Mouse (Mus musculus) bone marrow, adult 2 months (tissue): ENCODE measurements around the gene Zfp335. TPM values are rescaled to one million over a fixed set of nuclear protein-coding genes. Genes with fewer than 3 reads are reported as not detected.

Experiments used
- H3K27ac ChIP-seq: fragments of 200-500 bp; 2 replicates; pipeline ENCODE4 v1.5.1; 2012; ENCODE audit warnings: low read depth, mild to moderate bottlenecking, control low read depth, inconsistent platforms, low read length; ENCODE audit not compliant: control insufficient read depth, poor library complexity, insufficient read depth
- H3K4me1 ChIP-seq: fragments of 200-500 bp; 2 replicates; pipeline ENCODE4 v1.6.1; 2011; ENCODE audit warnings: low read length; ENCODE audit not compliant: control insufficient read depth, insufficient read depth
- H3K4me3 ChIP-seq: fragments of 200-500 bp; replicated peaks from 2 replicates; pipeline ENCODE3; 2011; ENCODE audit warnings: mild to moderate bottlenecking, low read depth, low read length, control low read depth; ENCODE audit not compliant: control insufficient read depth
- CTCF ChIP-seq: fragments of 200-500 bp; IDR thresholded peaks from 2 replicates; pipeline ENCODE4 v1.5.1; 2011; ENCODE audit warnings: low read length, control low read depth; ENCODE audit not compliant: control insufficient read depth, insufficient read depth
- POLR2A ChIP-seq: fragments of 200-500 bp; IDR thresholded peaks from 2 replicates; pipeline ENCODE4 v1.6.1; 2011; ENCODE audit warnings: low read depth, mild to moderate bottlenecking, control low read depth, low read length, borderline replicate concordance; ENCODE audit not compliant: control insufficient read depth
- WGBS: fragments of 180-500 bp; shearing (Covaris S2); methylation state at CpG from one replicate; pipeline ENCODE4 v1.1.7; 2018; 5-methylcytosine and 5-hydroxymethylcytosine counted together
- polyA plus RNA-seq: library from polyadenylated mRNA; stranded (reverse); fragments of >200 nt; gene quantifications from 2 replicates; pipeline ENCODE4 v1.2.4, GENCODE M21; 2011; ENCODE audit warnings: low replicate concordance; ENCODE audit not compliant: missing spikeins, insufficient read depth, insufficient read length

Gene Zfp335
- polyA plus RNA-seq, 1 experiment, result 35.2 TPM

DNA sequence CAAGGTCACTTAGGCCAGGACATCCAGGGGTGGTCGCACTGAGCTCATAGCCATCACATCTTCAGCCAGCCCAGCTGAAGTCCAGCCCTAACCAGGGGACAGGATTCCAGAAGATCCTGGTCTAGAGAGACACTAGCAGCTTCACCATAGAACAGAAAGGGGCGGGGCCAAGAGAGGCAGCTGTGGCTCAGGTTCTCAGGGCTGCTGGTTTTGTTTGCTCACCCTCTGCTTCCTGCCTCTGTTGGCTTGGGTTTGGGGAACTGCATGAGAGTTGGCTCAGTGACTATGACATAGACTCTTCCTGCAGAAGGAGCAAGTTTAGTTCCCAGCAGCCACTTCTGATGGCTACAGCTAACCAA, 1.9 kb upstream of the Zfp335 start:
- H3K4me1 ChIP-seq, result peaks cover 12% of the 10 kb centered on the region
- no peak for TF ChIP-seq CTCF
- TF ChIP-seq POLR2A, result no peak
- no peak overlapping the region for H3K4me3 ChIP-seq
- H3K27ac ChIP-seq, result peak overlapping the region; percentile 78
- 21% methylated on average over 2 of the region's 2 CpGs for WGBS

DNA sequence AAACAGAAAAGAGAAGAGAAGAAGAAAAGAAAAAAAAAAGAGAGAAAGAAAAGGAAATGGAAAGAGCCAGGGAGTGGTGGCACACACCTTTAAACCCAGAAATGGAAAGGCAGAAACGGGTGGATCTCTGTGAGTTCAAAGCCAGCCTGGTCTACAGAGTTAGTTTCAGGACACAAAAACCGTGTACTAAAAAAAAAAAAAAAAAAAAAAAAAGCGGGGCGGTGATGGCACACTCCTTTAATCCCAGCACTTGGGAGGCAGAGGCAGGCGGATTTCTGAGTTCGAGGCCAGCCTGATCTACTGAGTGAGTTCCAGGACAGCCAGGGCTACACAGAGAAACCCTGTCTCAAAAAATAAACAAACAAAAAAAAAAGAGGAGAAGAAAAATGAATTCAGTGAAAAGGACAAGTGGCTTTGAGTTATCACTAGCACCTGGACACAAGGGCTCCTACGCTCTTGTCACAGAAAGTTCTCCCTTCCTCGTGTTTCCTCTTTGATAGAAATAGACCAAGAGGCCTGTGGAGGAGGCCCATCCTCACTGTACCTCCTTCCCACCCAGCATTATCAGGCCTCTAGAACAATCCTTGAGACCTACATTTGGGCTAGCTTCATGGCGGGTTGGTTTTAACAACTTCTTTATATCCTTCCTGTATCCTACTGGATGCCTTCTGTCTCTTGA, 1.3 kb upstream of the Zfp335 start:
- WGBS, result 59% methylated on average over 9 of the region's 9 CpGs
- H3K4me1 ChIP-seq, result peaks cover 12% of the 10 kb centered on the region
- H3K27ac ChIP-seq, result peak overlapping the region; percentile 78
- no peak overlapping the region for H3K4me3 ChIP-seq
- TF ChIP-seq POLR2A (no peak), CTCF (no peak)

DNA sequence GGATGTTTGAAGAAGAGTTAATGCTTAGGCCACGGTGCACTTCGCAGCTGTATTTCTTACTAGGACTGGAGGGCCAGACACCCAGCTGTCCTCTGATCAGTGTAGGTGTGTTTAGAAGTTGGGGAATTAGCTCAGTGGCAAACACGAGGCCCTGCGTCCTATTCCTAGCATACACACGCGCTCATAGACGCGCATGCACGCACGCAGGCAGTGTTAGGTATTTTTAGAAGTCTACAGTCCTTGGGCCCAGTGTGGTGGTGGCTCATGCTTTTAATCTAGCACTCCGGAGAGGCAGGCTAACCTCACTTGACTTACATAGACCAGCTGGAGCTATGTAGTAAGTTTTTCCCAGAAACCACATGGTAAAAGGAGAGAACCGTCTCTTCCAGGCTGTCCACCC, 594 bp upstream of the Zfp335 start:
- TF ChIP-seq POLR2A (no peak), CTCF (no peak)
- 3% methylated on average over 12 of the region's 12 CpGs for WGBS
- peaks cover 10% of the 10 kb centered on the region for H3K4me1 ChIP-seq
- H3K4me3 ChIP-seq, result peak overlapping the region; percentile 84
- peak overlapping the region; percentile 100 for H3K27ac ChIP-seq

DNA sequence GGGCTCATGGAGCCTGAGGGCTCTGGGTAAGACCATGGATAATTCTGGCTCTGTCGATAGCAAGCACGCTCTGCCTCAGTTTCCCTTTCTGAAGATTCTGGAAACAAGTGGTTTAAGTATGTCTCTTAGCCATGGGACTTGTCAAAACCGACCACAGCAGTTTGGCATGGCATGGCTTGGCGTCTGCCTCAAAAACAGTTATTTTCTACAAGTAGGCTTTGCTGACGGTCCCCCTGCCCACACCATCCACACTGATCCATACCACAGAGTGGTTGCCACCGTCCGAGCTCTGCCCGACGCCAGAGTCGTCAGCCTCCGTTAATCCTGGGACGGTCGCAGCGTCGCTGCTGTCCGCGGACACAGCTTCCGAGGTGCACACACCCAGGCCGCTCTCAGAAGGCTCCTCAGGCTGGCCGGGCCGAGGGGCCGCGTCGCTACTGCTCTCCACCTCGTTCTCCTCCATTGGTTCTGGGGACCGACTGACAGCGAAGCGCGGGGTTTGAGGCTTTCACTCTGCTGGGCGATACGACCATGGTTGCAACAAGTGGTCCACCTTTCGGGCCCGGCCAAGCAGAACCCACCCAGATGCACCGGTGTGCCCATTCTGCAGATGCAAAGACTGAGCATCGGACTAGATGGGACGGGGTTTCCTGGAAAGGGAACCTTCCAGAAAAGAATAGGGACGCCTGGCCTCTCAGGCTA, 1.0 kb downstream of the Zfp335 start:
- 3% methylated on average over 37 of the region's 37 CpGs for WGBS
- Histone ChIP-seq H3K4me3 (peak overlapping the region; percentile 75), H3K27ac (peak overlapping the region; percentile 100), H3K4me1 (peaks cover 8% of the 10 kb centered on the region)
- TF ChIP-seq POLR2A (no peak), CTCF (no peak)

DNA sequence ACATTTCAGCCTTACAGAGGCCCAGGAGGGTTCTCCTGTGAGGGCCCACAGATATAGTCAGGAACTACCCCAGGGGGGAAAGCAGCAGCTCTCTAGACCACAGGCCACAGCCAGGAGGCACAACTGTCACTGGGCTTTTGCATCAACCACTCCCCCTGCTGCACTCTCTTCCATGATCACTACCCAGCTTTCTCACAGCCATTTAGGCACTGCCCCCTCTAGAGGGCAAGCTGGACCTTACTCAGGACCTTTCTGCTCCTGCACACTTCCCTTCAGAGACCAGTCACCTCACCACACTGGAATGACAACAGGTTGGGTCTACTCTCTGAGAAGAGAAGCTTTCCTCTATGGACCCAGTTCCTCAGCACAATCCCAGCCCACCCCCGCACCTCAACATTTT, 2.0 kb downstream of the Zfp335 start:
- Histone ChIP-seq H3K27ac (peak overlapping the region; percentile 1; the same call in 1 of the 2 replicates), H3K4me1 (peaks cover 8% of the 10 kb centered on the region), H3K4me3 (peak overlapping the region; percentile 10)
- 79% methylated on average over 1 of the region's 1 CpGs for WGBS
- no peak for TF ChIP-seq POLR2A
- peak; percentile 75 for TF ChIP-seq CTCF

DNA sequence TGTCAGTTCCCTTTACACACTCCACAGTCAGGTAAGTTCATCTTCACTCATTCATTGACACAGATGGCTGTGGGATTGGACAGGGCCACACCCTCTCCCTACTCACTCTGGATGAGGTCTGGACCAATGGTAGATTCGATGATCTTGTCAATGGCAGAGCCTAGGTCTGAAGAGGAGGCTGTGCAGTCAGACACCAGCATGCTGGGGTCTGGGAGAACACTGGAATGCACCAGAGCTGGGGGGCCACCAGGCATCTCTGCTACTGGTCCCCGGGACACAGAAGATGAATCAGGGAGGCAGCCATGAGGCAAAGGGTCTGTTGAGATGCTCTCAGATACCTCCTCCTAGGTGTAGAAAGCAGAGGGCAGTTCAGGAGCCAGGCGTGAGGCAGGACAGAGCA, 2.5 kb downstream of the Zfp335 start:
- Histone ChIP-seq H3K4me3 (no peak overlapping the region), H3K27ac (no peak overlapping the region), H3K4me1 (peaks cover 8% of the 10 kb centered on the region)
- no peak for TF ChIP-seq CTCF
- TF ChIP-seq POLR2A, result no peak
- WGBS, result 90% methylated on average over 3 of the region's 3 CpGs

DNA sequence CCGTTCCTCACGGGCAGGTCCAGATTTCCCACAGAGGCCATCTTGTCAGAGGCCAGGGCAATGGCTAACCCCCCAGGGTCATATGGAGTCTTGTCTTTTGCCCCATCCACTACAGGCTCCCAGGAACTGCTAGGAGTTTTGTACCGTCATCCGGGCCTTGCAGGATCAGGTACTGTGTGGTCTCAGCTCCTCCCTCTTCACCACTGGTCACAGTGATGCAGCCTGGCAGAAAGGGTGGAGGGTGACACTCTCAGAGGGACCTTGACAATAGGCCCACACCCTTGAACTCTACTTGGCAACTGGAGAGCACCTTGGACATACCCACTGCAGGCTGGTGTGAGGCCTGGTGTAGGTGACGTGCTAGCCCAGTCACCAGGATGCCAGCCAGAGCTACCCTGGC, 3.5 kb downstream of the Zfp335 start:
- no peak overlapping the region for H3K4me3 ChIP-seq
- TF ChIP-seq POLR2A (no peak), CTCF (no peak)

DNA sequence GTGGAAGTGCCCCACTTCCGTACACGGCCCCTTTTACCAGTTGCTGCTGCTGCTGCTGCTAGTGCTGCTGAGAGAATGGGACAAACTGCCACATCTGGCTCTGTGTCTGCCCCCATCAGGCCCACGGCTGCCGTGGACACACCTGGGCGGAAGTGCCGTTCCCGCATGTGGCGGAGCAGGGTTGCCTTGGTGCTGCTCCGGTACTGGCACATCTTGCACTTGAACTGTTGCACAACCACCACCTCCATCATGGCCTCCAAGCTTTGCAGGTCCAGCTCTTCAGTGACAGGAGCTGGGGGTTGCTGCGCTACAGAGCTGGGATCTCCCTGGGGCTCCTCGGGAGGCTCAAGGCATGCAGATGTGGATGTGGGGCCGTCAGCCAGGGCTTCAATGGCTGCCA, 4.0 kb downstream of the Zfp335 start:
- peaks cover 5% of the 10 kb centered on the region for H3K4me1 ChIP-seq
- H3K27ac ChIP-seq, result no peak overlapping the region
- H3K4me3 ChIP-seq, result no peak overlapping the region
- no peak for TF ChIP-seq CTCF
- no peak for TF ChIP-seq POLR2A
- WGBS, result 94% methylated on average over 12 of the region's 12 CpGs

More for the DNA sequence above, 3.5 kb downstream of the Zfp335 start:
- Histone ChIP-seq H3K27ac (no peak overlapping the region), H3K4me1 (peaks cover 5% of the 10 kb centered on the region)
- 95% methylated on average over 5 of the region's 5 CpGs for WGBS

DNA sequence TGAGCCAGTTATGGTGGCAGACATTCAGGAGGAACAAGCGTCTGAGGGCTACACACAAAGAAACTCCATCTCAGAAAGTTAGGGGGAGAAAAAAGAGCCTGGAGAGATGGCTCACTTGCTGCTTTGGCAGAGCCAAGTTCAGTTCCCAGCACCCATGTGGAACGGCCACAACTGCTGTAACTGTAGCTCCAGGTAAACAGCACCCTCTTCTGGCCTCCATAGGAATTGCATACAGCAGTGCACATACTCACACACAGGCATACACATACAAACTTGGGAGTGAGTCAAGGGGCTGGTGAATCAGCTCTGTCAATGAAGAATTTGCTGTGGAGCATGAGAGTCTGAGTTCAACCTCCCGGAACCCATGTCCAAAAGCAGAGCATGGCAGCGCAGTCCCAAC, 5.5 kb downstream of the Zfp335 start:
- H3K4me3 ChIP-seq, result no peak overlapping the region
- no peak overlapping the region for H3K27ac ChIP-seq
- TF ChIP-seq POLR2A (no peak), CTCF (peak; percentile 24; the same call in 1 of the 2 replicates)
- H3K4me1 ChIP-seq, result peaks cover 2% of the 10 kb centered on the region; the same call in 1 of the 2 replicates
- 96% methylated on average over 4 of the region's 4 CpGs for WGBS
